Mouse (Mus musculus) CD4-positive, CD25-positive, alpha-beta regulatory T cell, adult 2 months (primary cell): Measurements from ENCODE around the gene Map4k4.
A peak's percentile ranks its signal among the peaks of the same experiment; 100 is the strongest.

Experiments used
- DNase-seq: peaks from one replicate; pipeline ENCODE4 v3.0.0-alpha.2; 2012; ENCODE audit warnings: low read depth, low spot score

Map4k4 gene

GRCm38 (mm10) chr1:40033315-40033714 is 132.6 kb downstream of the Map4k4 start:
- peak; percentile 57 for DNase-seq

- DNase-seq = no peak
Observed at GRCm38 (mm10) chr1:40033743-40034420, 133.2 kb downstream of the Map4k4 start.

GRCm38 (mm10) chr1:40037831-40038230 is 137.1 kb downstream of the Map4k4 start:
- DNase-seq = no peak

GRCm38 (mm10) chr1:40045686-40046085 is 145.0 kb downstream of the Map4k4 start:
- no peak for DNase-seq

GRCm38 (mm10) chr1:40046600-40046999 is 145.9 kb downstream of the Map4k4 start:
- no peak for DNase-seq

GRCm38 (mm10) chr1:40051157-40051556 is 150.4 kb downstream of the Map4k4 start:
- DNase-seq = no peak

- DNase-seq = no peak
Observed at GRCm38 (mm10) chr1:40052156-40052555, 151.4 kb downstream of the Map4k4 start.

- DNase-seq = no peak
Observed at GRCm38 (mm10) chr1:40053071-40053470, 152.4 kb downstream of the Map4k4 start.

GRCm38 (mm10) chr1:40055051-40055450 is 154.3 kb downstream of the Map4k4 start:
- DNase-seq = no peak

- peak; percentile 67 for DNase-seq
Observed at GRCm38 (mm10) chr1:40055963-40056362, 155.2 kb downstream of the Map4k4 start.

- DNase-seq = no peak
Observed at GRCm38 (mm10) chr1:40057351-40057750, 156.6 kb downstream of the Map4k4 start.

GRCm38 (mm10) chr1:40058013-40058412 is 157.3 kb downstream of the Map4k4 start:
- no peak for DNase-seq

GRCm38 (mm10) chr1:40059122-40059774 is 158.5 kb downstream of the Map4k4 start:
- DNase-seq = peak; percentile 73

GRCm38 (mm10) chr1:40061359-40061758 is 160.6 kb downstream of the Map4k4 start:
- no peak for DNase-seq

GRCm38 (mm10) chr1:40063409-40063808 is 162.7 kb downstream of the Map4k4 start:
- no peak for DNase-seq

GRCm38 (mm10) chr1:40064508-40064907 is 163.8 kb downstream of the Map4k4 start:
- DNase-seq = no peak

- DNase-seq = no peak
Observed at GRCm38 (mm10) chr1:40072558-40072957, 171.8 kb downstream of the Map4k4 start.

GRCm38 (mm10) chr1:40073779-40074178 is 173.1 kb downstream of the Map4k4 start, which contains the start of gene Il1r2:
Gene Il1r2, plus strand, starts transcription at chr1:40074079.
- no peak for DNase-seq
